Comparison of ENCODE assay signal across 8 mouse cellular contexts in the genomic region with DNA sequence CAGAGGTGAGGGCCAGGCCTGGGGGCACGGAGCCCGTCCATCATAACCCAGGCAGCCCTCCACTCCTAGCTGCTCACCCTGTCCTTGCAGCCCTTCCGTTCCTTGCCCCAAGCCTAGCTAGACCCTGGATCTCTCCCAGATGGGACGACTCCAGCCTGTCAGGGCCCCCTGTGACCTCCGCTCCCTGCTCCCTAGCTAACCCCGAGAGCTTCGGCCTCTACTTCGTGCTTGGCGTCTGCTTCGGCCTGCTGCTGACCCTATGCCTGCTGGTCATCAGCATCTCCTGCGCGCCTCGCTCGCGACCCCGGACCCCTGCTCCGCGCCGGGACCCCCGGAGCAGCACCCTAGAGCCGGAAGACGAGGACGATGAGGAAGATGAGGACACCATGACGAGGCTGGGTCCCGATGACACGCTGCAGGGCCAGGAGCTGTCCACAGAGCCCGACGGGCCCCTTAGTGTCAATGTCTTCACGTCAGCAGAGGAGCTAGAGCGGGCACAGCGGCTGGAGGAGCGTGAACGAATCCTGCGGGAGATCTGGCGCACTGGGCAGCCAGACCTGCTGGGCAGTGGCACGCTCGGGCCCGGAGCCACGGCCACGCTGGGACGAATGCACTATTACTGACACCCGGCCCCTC. TPM values are rescaled to one million over a fixed set of nuclear protein-coding genes. Genes with fewer than 3 reads are reported as not detected.
A peak's percentile ranks its signal among the peaks of the same experiment; 100 is the strongest.
DNase-seq lines count a peak whose midpoint lies in the region; ATAC-seq and TF ChIP-seq lines count a peak whose summit lies in the region.

No protein-coding gene starts in this region.

- WGBS in embryonic facial prominence, embryonic 12.5 days = 9% methylated on average over 42 of the region's 42 CpGs
- 21% methylated on average over 40 of the region's 42 CpGs for WGBS in hindbrain, embryonic 16.5 days
- 14% methylated on average over 42 of the region's 42 CpGs for WGBS in lung, embryonic 15.5 days
- WGBS in stomach, postnatal 0 days = 28% methylated on average over 42 of the region's 42 CpGs

- H3K4me1 ChIP-seq in embryonic facial prominence, embryonic 12.5 days = peaks cover 38% of the 10 kb centered on the region
- peaks cover 12% of the 10 kb centered on the region for H3K4me1 ChIP-seq in hindbrain, embryonic 16.5 days (ENCODE audit: control insufficient read depth, insufficient read depth, low read depth, low read length)
- peaks cover 64% of the 10 kb centered on the region for H3K4me1 ChIP-seq in lung, embryonic 15.5 days
- peaks cover 4% of the 10 kb centered on the region; the same call in 1 of the 2 replicates for H3K4me1 ChIP-seq in stomach, postnatal 0 days (replicated peaks; ENCODE audit: control insufficient read depth, insufficient read depth)

- no peak for ATAC-seq in embryonic facial prominence, embryonic 12.5 days (ENCODE audit: insufficient number of reproducible peaks, insufficient read depth, low FRiP score, low TSS enrichment)
- peak; percentile 9; the same call in 1 of the 2 replicates for ATAC-seq in hindbrain, embryonic 16.5 days
- 0 out of 2 replicates have a peak, but pooled peaks have one; percentile 0 for ATAC-seq in lung, embryonic 15.5 days (ENCODE audit: borderline replicate concordance, extremely low read depth, low FRiP score, low TSS enrichment)
- ATAC-seq in stomach, postnatal 0 days (ENCODE audit: low FRiP score, low TSS enrichment) = peak; percentile 1; the same call in 1 of the 2 replicates

- peak overlapping the region; percentile 95 for H3K27ac ChIP-seq in embryonic facial prominence, embryonic 12.5 days
- no peak overlapping the region for H3K27ac ChIP-seq in hindbrain, embryonic 16.5 days (ENCODE audit: low read depth, low read length)
- H3K27ac ChIP-seq in lung, embryonic 15.5 days = peak overlapping the region; percentile 98
- H3K27ac ChIP-seq in stomach, postnatal 0 days (replicated peaks) = peak overlapping the region; percentile 90

- peak overlapping the region; percentile 92 for H3K4me2 ChIP-seq in embryonic facial prominence, embryonic 12.5 days (replicated peaks)
- peak overlapping the region; percentile 72 for H3K4me2 ChIP-seq in hindbrain, embryonic 16.5 days (ENCODE audit: low read length)
- H3K4me2 ChIP-seq in lung, embryonic 15.5 days = peak overlapping the region; percentile 60
- peak overlapping the region; percentile 72 for H3K4me2 ChIP-seq in stomach, postnatal 0 days (replicated peaks; ENCODE audit: low read depth)

- H3K36me3 ChIP-seq in embryonic facial prominence, embryonic 12.5 days = 0 out of 2 replicates have a peak, but pooled peaks cover 7% of the 10 kb centered on the region
- H3K36me3 ChIP-seq in hindbrain, embryonic 16.5 days (ENCODE audit: control insufficient read depth, insufficient read depth, low read length) = no peaks in the 10 kb centered on the region
- peaks cover 19% of the 10 kb centered on the region; the same call in 1 of the 2 replicates for H3K36me3 ChIP-seq in lung, embryonic 15.5 days
- H3K36me3 ChIP-seq in stomach, postnatal 0 days (ENCODE audit: control insufficient read depth, insufficient read depth, low read length) = peaks cover 3% of the 10 kb centered on the region; the same call in 1 of the 2 replicates

- TF ChIP-seq EP300 in stomach, postnatal 0 days (optimal IDR thresholded peaks at IDR 0.05) = no peak

- no peaks in the 10 kb centered on the region for H3K27me3 ChIP-seq in embryonic facial prominence, embryonic 12.5 days
- peaks cover 26% of the 10 kb centered on the region for H3K27me3 ChIP-seq in hindbrain, embryonic 16.5 days (replicated peaks; ENCODE audit: control insufficient read depth, insufficient read depth, low read length)
- H3K27me3 ChIP-seq in lung, embryonic 15.5 days = no peaks in the 10 kb centered on the region
- no peaks in the 10 kb centered on the region for H3K27me3 ChIP-seq in stomach, postnatal 0 days (ENCODE audit: control insufficient read depth, insufficient read depth, low read length)

- peak overlapping the region; percentile 68 for H3K9ac ChIP-seq in embryonic facial prominence, embryonic 12.5 days
- H3K9ac ChIP-seq in hindbrain, embryonic 16.5 days (ENCODE audit: low read depth, low read length) = peak overlapping the region; percentile 63
- peak overlapping the region; percentile 63 for H3K9ac ChIP-seq in lung, embryonic 15.5 days
- H3K9ac ChIP-seq in stomach, postnatal 0 days (ENCODE audit: low read length) = peak overlapping the region; percentile 75

- TF ChIP-seq CTCF in stomach, postnatal 0 days (IDR thresholded peaks at IDR 0.05; ENCODE audit: low read depth) = no peak

- H3K4me3 ChIP-seq in embryonic facial prominence, embryonic 12.5 days = peak overlapping the region; percentile 55
- peak overlapping the region; percentile 47 for H3K4me3 ChIP-seq in hindbrain, embryonic 16.5 days (ENCODE audit: low read length)
- H3K4me3 ChIP-seq in lung, embryonic 15.5 days = peak overlapping the region; percentile 47
- peak overlapping the region; percentile 60 for H3K4me3 ChIP-seq in stomach, postnatal 0 days (ENCODE audit: low read depth, low read length)

- H3K9me3 ChIP-seq in embryonic facial prominence, embryonic 12.5 days = no peaks in the 10 kb centered on the region
- H3K9me3 ChIP-seq in hindbrain, embryonic 16.5 days (ENCODE audit: control insufficient read depth, low read length) = no peaks in the 10 kb centered on the region
- no peaks in the 10 kb centered on the region for H3K9me3 ChIP-seq in lung, embryonic 15.5 days
- no peaks in the 10 kb centered on the region for H3K9me3 ChIP-seq in stomach, postnatal 0 days (ENCODE audit: control insufficient read depth, low read length)

- peak; percentile 38 to 44 for DNase-seq in cerebellum, postnatal 10 days
- DNase-seq in cerebellum, adult 9-10 months = no peak
- no peak for DNase-seq in stomach, postnatal 0 days (ENCODE audit: low spot score)
- no peak for DNase-seq in gastrocnemius, postnatal 4 days (ENCODE audit: low spot score in 2 of 2)
- DNase-seq in gastrocnemius, adult 8-10 months (ENCODE audit: low spot score in 2 of 2) = no peak

RNA-seq across cellular contexts. Expression of a gene that starts 1.6 kb away (rescaled TPM):
- 68.9 and 69.4 TPM in 2 replicates for polyA plus RNA-seq in embryonic facial prominence, embryonic 12.5 days (2016; fragmentation: Nextera tagmentation; extraction: Ambion mirVana)
- polyA plus RNA-seq in hindbrain, embryonic 16.5 days (2015; fragmentation: Nextera tagmentation; extraction: Ambion mirVana) = 11.8 and 13.7 TPM in 2 replicates
- polyA plus RNA-seq in lung, embryonic 15.5 days (2015; fragmentation: Nextera tagmentation; extraction: Ambion mirVana) = 95.9 and 101 TPM in 2 replicates
- 39.7 and 39.9 TPM in 2 replicates for polyA plus RNA-seq in stomach, postnatal 0 days (2015; fragmentation: Nextera tagmentation; extraction: Ambion mirVana)
- total RNA-seq in gastrocnemius, postnatal 4 days (2021) = 10 to 100 TPM; 31.8 to 33.8 TPM
- 1 to 10 TPM; 2.0 to 4.9 (median 2.6) TPM for total RNA-seq in gastrocnemius, adult 8-10 months (2022)

RNA-seq across cellular contexts. Expression of a gene that starts 14.1 kb away (rescaled TPM):
- 7.0 and 8.4 TPM in 2 replicates for polyA plus RNA-seq in embryonic facial prominence, embryonic 12.5 days (2016; fragmentation: Nextera tagmentation; extraction: Ambion mirVana)
- polyA plus RNA-seq in hindbrain, embryonic 16.5 days (2015; fragmentation: Nextera tagmentation; extraction: Ambion mirVana) = 1.3 and 1.5 TPM in 2 replicates
- polyA plus RNA-seq in lung, embryonic 15.5 days (2015; fragmentation: Nextera tagmentation; extraction: Ambion mirVana) = 7.2 and 9.4 TPM in 2 replicates
- polyA plus RNA-seq in stomach, postnatal 0 days (2015; fragmentation: Nextera tagmentation; extraction: Ambion mirVana) = 8.4 and 12.0 TPM in 2 replicates
- total RNA-seq in gastrocnemius, postnatal 4 days (2021) = 1 to 10 TPM; 2.9 TPM
- total RNA-seq in gastrocnemius, adult 8-10 months (2022) = under 1 TPM; 0.46 to 0.86 (median 0.68) TPM

RNA-seq across cellular contexts. Expression of a gene that starts 45.4 kb away (rescaled TPM):
- polyA plus RNA-seq in embryonic facial prominence, embryonic 12.5 days (2016; fragmentation: Nextera tagmentation; extraction: Ambion mirVana) = 45.7 and 48.0 TPM in 2 replicates
- polyA plus RNA-seq in hindbrain, embryonic 16.5 days (2015; fragmentation: Nextera tagmentation; extraction: Ambion mirVana) = 29.5 and 34.3 TPM in 2 replicates
- 37.8 and 40.7 TPM in 2 replicates for polyA plus RNA-seq in lung, embryonic 15.5 days (2015; fragmentation: Nextera tagmentation; extraction: Ambion mirVana)
- 17.3 and 20.2 TPM in 2 replicates for polyA plus RNA-seq in stomach, postnatal 0 days (2015; fragmentation: Nextera tagmentation; extraction: Ambion mirVana)
- total RNA-seq in gastrocnemius, postnatal 4 days (2021) = 10 to 100 TPM; 34.4 to 39.0 TPM
- total RNA-seq in gastrocnemius, adult 8-10 months (2022) = 100 to 1,000 TPM; 122 to 135 (median 128) TPM

RNA-seq across cellular contexts. Expression of a gene that starts 52.7 kb away (rescaled TPM):
- 42.8 and 45.3 TPM in 2 replicates for polyA plus RNA-seq in embryonic facial prominence, embryonic 12.5 days (2016; fragmentation: Nextera tagmentation; extraction: Ambion mirVana)
- polyA plus RNA-seq in hindbrain, embryonic 16.5 days (2015; fragmentation: Nextera tagmentation; extraction: Ambion mirVana) = 51.3 and 55.8 TPM in 2 replicates
- polyA plus RNA-seq in lung, embryonic 15.5 days (2015; fragmentation: Nextera tagmentation; extraction: Ambion mirVana) = 50.3 and 54.1 TPM in 2 replicates
- 41.8 and 46.5 TPM in 2 replicates for polyA plus RNA-seq in stomach, postnatal 0 days (2015; fragmentation: Nextera tagmentation; extraction: Ambion mirVana)
- 10 to 100 TPM; 16.2 to 16.9 TPM for total RNA-seq in gastrocnemius, postnatal 4 days (2021)
- total RNA-seq in gastrocnemius, adult 8-10 months (2022) = 10 to 100 TPM in 1 of 4 experiments, 1 to 10 TPM in 3; 8.8 to 10.9 (median 9.4) TPM

RNA-seq across cellular contexts. Expression of a gene that starts 53.4 kb away (rescaled TPM):
- polyA plus RNA-seq in embryonic facial prominence, embryonic 12.5 days (2016; fragmentation: Nextera tagmentation; extraction: Ambion mirVana) = 298 and 302 TPM in 2 replicates
- polyA plus RNA-seq in hindbrain, embryonic 16.5 days (2015; fragmentation: Nextera tagmentation; extraction: Ambion mirVana) = 107 and 120 TPM in 2 replicates
- 228 and 230 TPM in 2 replicates for polyA plus RNA-seq in lung, embryonic 15.5 days (2015; fragmentation: Nextera tagmentation; extraction: Ambion mirVana)
- polyA plus RNA-seq in stomach, postnatal 0 days (2015; fragmentation: Nextera tagmentation; extraction: Ambion mirVana) = 70.3 and 78.7 TPM in 2 replicates
- total RNA-seq in gastrocnemius, postnatal 4 days (2021) = 100 to 1,000 TPM; 182 to 188 TPM
- 100 to 1,000 TPM in 3 of 4 experiments, 10 to 100 TPM in 1; 95.8 to 107 (median 105) TPM for total RNA-seq in gastrocnemius, adult 8-10 months (2022)

Comparison
In these comparisons a context has a peak if more than half of its experiments do, and no peak if none do; other contexts are left out.
1. DNase-seq: peak in cerebellum, postnatal 10 days (2 of 2); none in cerebellum, adult 9-10 months (single experiment), stomach, postnatal 0 days (single experiment), gastrocnemius, postnatal 4 days (0 of 2) and gastrocnemius, adult 8-10 months (0 of 2).
2. Peak in every context shown above with its lines, with median percentiles within 50 percentile points of each other: H3K4me2 ChIP-seq, H3K4me3 ChIP-seq and H3K9ac ChIP-seq.